Mouse (Mus musculus) lung, postnatal 14 days (tissue): ENCODE results near the gene Aloxe3.

Source experiments
- DNase-seq: peaks from one replicate; pipeline ENCODE4 v3.0.0; 2021

The Aloxe3 gene

DNA sequence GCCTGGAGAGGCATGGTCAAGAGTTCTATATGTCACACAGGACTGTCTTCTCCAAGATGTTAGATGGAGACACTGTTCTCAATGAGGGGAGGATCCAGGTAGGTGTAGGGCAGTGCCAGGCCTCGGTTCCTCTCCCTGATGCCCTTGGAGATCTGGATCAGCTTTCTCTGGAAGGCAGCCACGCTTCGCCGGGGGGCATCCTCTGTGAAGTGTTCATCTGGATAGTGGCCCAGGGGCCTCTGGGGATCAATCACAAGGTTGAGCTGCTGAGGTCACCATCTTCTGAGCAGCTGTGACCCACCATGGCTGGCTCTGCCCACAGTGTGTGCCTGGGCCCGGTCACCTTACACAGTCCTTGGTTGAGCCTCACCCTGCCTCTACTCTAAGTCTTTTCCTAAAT, 59.3 kb downstream of the Aloxe3 start:
- DNase-seq = no peak

DNA sequence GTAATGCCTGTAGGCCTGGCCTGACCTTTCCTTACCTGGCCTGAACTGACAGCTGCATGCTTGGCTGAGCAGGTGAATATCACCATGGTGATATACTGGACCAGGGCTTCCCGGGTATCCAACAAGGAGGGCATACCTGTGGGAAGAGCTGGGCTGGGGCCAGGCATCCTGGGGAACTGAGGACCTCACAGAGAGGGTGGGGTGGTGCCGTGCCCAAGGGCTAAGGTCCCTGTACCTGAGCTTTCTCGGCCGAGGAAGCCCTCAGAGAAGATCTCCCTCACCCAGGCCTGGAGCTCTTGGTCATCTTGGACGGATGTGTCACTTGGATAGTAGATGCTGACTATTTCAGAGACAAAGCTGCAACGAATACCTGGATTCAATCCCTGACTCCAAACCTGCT, 60.2 kb downstream of the Aloxe3 start:
- DNase-seq = no peak

DNA sequence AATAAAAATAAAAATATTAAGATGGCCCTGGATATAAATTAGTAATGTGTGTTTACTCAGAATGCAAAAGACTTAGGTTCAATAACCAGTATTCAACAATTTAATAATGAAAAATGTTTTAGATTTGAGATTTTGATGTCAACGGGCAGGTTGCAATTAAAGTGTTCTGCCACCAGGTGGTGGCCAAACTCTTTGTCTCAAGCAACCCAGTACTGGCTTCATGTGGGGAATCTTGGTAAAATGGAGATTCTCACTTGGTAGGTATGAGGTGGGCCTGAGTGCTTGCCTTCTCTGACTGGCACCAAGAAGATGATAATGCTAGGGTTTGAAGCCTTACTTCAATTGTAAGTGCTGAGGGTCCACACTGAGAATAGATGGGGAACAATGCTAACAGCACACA, 67.1 kb downstream of the Aloxe3 start:
- peak; percentile 34 for DNase-seq

DNA sequence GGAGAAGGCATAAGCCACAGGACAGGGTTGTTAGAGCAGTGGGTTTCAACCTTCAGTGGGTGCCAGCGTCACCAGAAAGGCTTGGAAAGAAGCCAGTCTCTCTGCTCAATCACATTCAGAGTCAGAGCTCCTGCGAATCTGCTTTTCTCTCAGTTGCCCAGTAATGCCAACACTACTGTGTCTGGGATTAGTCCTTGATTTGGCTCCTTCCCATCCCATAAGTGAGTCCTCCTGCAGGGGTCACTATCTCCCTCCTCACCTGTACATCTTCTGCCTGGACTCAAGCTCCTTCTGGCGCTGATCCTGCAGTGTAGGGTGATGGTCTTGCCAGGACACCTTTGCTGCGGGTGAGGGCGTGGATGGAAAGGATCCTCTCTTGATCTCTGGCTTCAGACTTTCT, 71.1 kb downstream of the Aloxe3 start:
- DNase-seq = no peak

DNA sequence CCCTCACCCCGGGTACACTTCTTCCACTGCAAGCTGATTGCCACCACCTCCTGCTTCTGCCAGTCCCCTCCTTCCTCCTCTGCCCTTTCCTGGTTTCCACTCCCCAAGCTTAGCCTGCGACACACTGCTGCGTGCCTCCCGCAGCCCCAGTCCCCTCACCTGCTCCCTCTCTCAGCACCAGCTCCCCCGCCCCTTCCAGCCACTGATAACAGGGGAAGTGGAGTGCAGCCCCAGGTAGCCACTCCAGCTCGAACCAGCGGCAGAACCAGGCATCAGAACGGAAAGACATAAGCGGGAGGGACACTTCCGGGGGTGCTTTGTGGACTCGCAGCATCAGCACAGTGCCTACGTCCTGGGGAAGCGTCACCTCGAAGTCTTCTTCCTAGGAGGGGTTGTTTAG, 71.5 kb downstream of the Aloxe3 start:
- DNase-seq = no peak

DNA sequence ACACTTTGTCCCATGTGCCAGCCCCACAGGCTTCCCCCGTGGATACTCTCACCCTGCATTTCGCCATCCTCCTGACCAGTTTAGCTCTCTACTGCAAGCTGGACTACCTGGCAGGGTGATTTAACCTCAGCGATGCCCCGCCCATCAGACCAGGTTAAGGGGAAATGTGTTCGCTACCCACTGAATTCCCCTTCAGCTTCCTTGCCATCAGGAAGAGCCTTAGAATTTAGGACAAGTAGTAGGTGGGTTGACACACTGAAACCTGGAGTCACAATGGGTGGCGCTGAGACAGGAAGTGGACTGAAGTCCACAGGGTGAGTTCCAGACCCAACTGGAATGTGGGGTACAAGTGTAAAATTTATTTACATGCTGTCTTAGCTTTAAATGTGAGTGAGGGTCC, 72.0 kb downstream of the Aloxe3 start, which contains the start of gene Alox8:
TSS of gene Alox8 (minus strand) at position 101 of the 400 bp plus-strand sequence.
- no peak for DNase-seq
